Mouse (Mus musculus) olfactory bulb, adult 2 months (tissue): ENCODE data around the gene Cpox.

Experiments used
- CTCF ChIP-seq: fragments of 200-500 bp; IDR thresholded peaks from 2 replicates; pipeline ENCODE4 v1.5.1; 2012; ENCODE audit warnings: low read depth, mild to moderate bottlenecking, low read length, moderate library complexity; ENCODE audit not compliant: insufficient read depth
- POLR2A ChIP-seq: fragments of 200-500 bp; IDR thresholded peaks from 2 replicates; pipeline ENCODE4 v1.6.1; 2012; ENCODE audit warnings: mild to moderate bottlenecking, low read depth, low read length, moderate library complexity; ENCODE audit not compliant: insufficient read depth

- no peak for TF ChIP-seq CTCF
- TF ChIP-seq POLR2A, result no peak
Observed at GRCm38 (mm10) chr16:58661826-58662225, 8.3 kb upstream of the Cpox start.
